Mouse (Mus musculus): ENCODE results near the gene Rcc2.

- TF ChIP-seq CTCF (IDR thresholded peaks at IDR 0.05; ENCODE audit: low read depth) = no peak
- TF ChIP-seq EP300 (IDR thresholded peaks at IDR 0.05; ENCODE audit: low read depth) = no peak
Measured at GRCm38 (mm10) chr4:140732871-140733270, 32.5 kb downstream of the Rcc2 start.
